Mouse (Mus musculus) lung, embryonic 14.5 days (tissue): Measurements from ENCODE around the gene Nmrk2. TPM values are rescaled to one million over a fixed set of nuclear protein-coding genes. Genes with fewer than 3 reads are reported as not detected.
"Not testable (repeated sequence)": the region's sequence is repeated elsewhere in the genome, so short reads cannot be mapped to it uniquely, and the experiment has no call there.

Experiments used
- ATAC-seq: fragments of 200-750 bp; cut with Nextera tagmentation; 2 replicates; pipeline ENCODE4 v1.8.0; 2017; ENCODE audit warnings: mild to moderate bottlenecking, moderate TSS enrichment, moderate library complexity; ENCODE audit not compliant: insufficient read depth
- DNase-seq: peaks from one replicate; pipeline ENCODE4 v3.0.0-alpha.2; 2015
- H3K27ac ChIP-seq: fragments of 300-500 bp; sonication (generic); 2 replicates; pipeline ENCODE4 v1.5.1; 2014; ENCODE audit warnings: low read depth, mild to moderate bottlenecking, moderate library complexity
- H3K27me3 ChIP-seq: fragments of 300-500 bp; sonication (generic); 2 replicates; pipeline ENCODE4 v1.6.1; 2014; ENCODE audit warnings: low read length, control low read depth; ENCODE audit not compliant: insufficient read depth
- H3K36me3 ChIP-seq: fragments of 300-500 bp; sonication (generic); 2 replicates; pipeline ENCODE4 v1.6.1; 2014; ENCODE audit warnings: control low read depth; ENCODE audit not compliant: insufficient read depth
- H3K4me1 ChIP-seq: fragments of 300-500 bp; sonication (generic); 2 replicates; pipeline ENCODE4 v1.6.1; 2014; ENCODE audit warnings: antibody characterized with exemption, control low read depth; ENCODE audit not compliant: insufficient read depth
- H3K4me2 ChIP-seq: fragments of 300-500 bp; sonication (generic); 2 replicates; pipeline ENCODE4 v1.6.1; 2014; ENCODE audit warnings: mild to moderate bottlenecking
- H3K4me3 ChIP-seq: fragments of 300-500 bp; sonication (generic); 2 replicates; pipeline ENCODE4 v1.5.1; 2014; ENCODE audit warnings: low read depth, low read length
- H3K9ac ChIP-seq: fragments of 300-500 bp; sonication (generic); 2 replicates; pipeline ENCODE4 v1.6.1; 2014
- H3K9me3 ChIP-seq: fragments of 300-500 bp; sonication (generic); 2 replicates; pipeline ENCODE4 v1.6.1; 2016; ENCODE audit warnings: low read depth, low read length, control low read depth
- CTCF ChIP-seq: IDR thresholded peaks from 2 replicates; pipeline ENCODE4 v1.5.1; 2016; ENCODE audit warnings: antibody characterized with exemption, low read depth
- WGBS: fragments of 180-500 bp; shearing (Covaris S2); extraction: QIAGEN DNeasy Blood & Tissue Kit; methylation state at CpG from one replicate; pipeline ENCODE4 v1.1.7; 2014; 5-methylcytosine and 5-hydroxymethylcytosine counted together
- polyA plus RNA-seq: library from polyadenylated mRNA; unstranded; fragments of >200 nt; fragmentation: Nextera tagmentation; extraction: Ambion mirVana; gene quantifications from 2 replicates; pipeline ENCODE4 v1.2.1, GENCODE M21; 2014

Nmrk2 gene
- polyA plus RNA-seq, 1 experiment from 2014 or later, result not detected

- Histone ChIP-seq H3K4me1 (peaks cover 5% of the 10 kb centered on the region), H3K27me3 (no peaks in the 10 kb centered on the region), H3K4me3 (peak overlapping the region; percentile 99), H3K9ac (peak overlapping the region; percentile 99), H3K4me2 (peak overlapping the region; percentile 89), H3K27ac (peak overlapping the region; percentile 94; the same call in 1 of the 2 replicates), H3K36me3 (peaks cover 56% of the 10 kb centered on the region), H3K9me3 (no peaks in the 10 kb centered on the region)
- no peak for DNase-seq
- 54% methylated on average over 14 of the region's 14 CpGs for WGBS
- TF ChIP-seq CTCF, result no peak
- ATAC-seq, result no peak
These were observed 23.7 kb downstream of the Nmrk2 start for GRCm38 (mm10) chr10:81177958-81178712.

- Histone ChIP-seq H3K36me3 (peaks cover 56% of the 10 kb centered on the region), H3K9ac (peak overlapping the region; percentile 99), H3K4me2 (peak overlapping the region; percentile 89), H3K27ac (peak overlapping the region; percentile 94), H3K9me3 (no peaks in the 10 kb centered on the region), H3K4me1 (peaks cover 5% of the 10 kb centered on the region), H3K4me3 (peak overlapping the region; percentile 99), H3K27me3 (no peaks in the 10 kb centered on the region)
- ATAC-seq (no peak), DNase-seq (peak; percentile 26)
- WGBS, result 7% methylated on average over 16 of the region's 16 CpGs
- TF ChIP-seq CTCF, result no peak
These were observed 24.3 kb downstream of the Nmrk2 start for GRCm38 (mm10) chr10:81177491-81177925.

GRCm38 (mm10) chr10:81176466-81177271 lies 25.2 kb downstream of the Nmrk2 start, which contains the start of gene Eef2:
TSS of gene Eef2 (plus strand) at chr10:81176631.
- H3K4me3 ChIP-seq, result peak within 1 kb of the TSS; percentile 99
- DNase-seq (peak; percentile 100), ATAC-seq (peak; percentile 77)
- H3K9ac ChIP-seq, result peak within 1 kb of the TSS; percentile 99
- WGBS, result under 1% methylated on average over 75 of the region's 77 CpGs
- no peak for TF ChIP-seq CTCF
- peak within 1 kb of the TSS; percentile 94 for H3K27ac ChIP-seq
- H3K36me3 ChIP-seq, result peaks cover 48% of the 10 kb centered on the region
- peaks cover 5% of the 10 kb centered on the region for H3K4me1 ChIP-seq
- no peaks in the 10 kb centered on the region for H3K27me3 ChIP-seq
- no peaks in the 10 kb centered on the region for H3K9me3 ChIP-seq
- H3K4me2 ChIP-seq, result peak within 1 kb of the TSS; percentile 89

GRCm38 (mm10) chr10:81175936-81176465 lies 25.9 kb downstream of the Nmrk2 start:
- peak; percentile 4 for ATAC-seq
- H3K27me3 ChIP-seq, result no peaks in the 10 kb centered on the region
- peak overlapping the region; percentile 28 for H3K9ac ChIP-seq
- 2% methylated on average over 13 of the region's 13 CpGs for WGBS
- peaks cover 41% of the 10 kb centered on the region for H3K36me3 ChIP-seq
- H3K27ac ChIP-seq, result peak overlapping the region; percentile 94
- H3K9me3 ChIP-seq, result no peaks in the 10 kb centered on the region
- no peak for TF ChIP-seq CTCF
- peaks cover 5% of the 10 kb centered on the region for H3K4me1 ChIP-seq
- H3K4me2 ChIP-seq, result peak overlapping the region; percentile 89
- DNase-seq, result no peak
- peak overlapping the region; percentile 99 for H3K4me3 ChIP-seq

GRCm38 (mm10) chr10:81175345-81175701 lies 26.5 kb downstream of the Nmrk2 start:
- H3K4me1 ChIP-seq, H3K9me3 ChIP-seq, ATAC-seq, H3K27me3 ChIP-seq, H3K4me3 ChIP-seq, DNase-seq: not testable (repeated sequence)
- H3K27ac ChIP-seq, result peak overlapping the region; percentile 94
- peak overlapping the region; percentile 45; the same call in 1 of the 2 replicates for H3K9ac ChIP-seq
- WGBS, result 11% methylated on average over 4 of the region's 4 CpGs
- peaks cover 34% of the 10 kb centered on the region for H3K36me3 ChIP-seq
- H3K4me2 ChIP-seq, result peak overlapping the region; percentile 89

- H3K4me1 ChIP-seq, result peaks cover 5% of the 10 kb centered on the region
- peak; percentile 96 for TF ChIP-seq CTCF
These were observed 27.1 kb downstream of the Nmrk2 start for GRCm38 (mm10) chr10:81174617-81175344.

More at GRCm38 (mm10) chr10:81174617-81175344, 27.1 kb downstream of the Nmrk2 start:
- Histone ChIP-seq H3K4me2 (peak overlapping the region; percentile 89), H3K9ac (peak overlapping the region; percentile 45), H3K27ac (peak overlapping the region; percentile 94), H3K4me3 (peak overlapping the region; percentile 35), H3K9me3 (no peaks in the 10 kb centered on the region), H3K36me3 (peaks cover 29% of the 10 kb centered on the region), H3K27me3 (no peaks in the 10 kb centered on the region)
- WGBS, result 2% methylated on average over 29 of the region's 29 CpGs
- DNase-seq (peak; percentile 93), ATAC-seq (peak; percentile 62)
